Mouse (Mus musculus) testis, adult 10 weeks (tissue): ENCODE results near the gene Tex30. TPM values are rescaled to one million over a fixed set of nuclear protein-coding genes. Genes with fewer than 3 reads are reported as not detected.

Source experiments
- polyA plus RNA-seq: library from polyadenylated mRNA; stranded (reverse); fragments of 350-450 nt; fragmentation: Illumina TruSeq; extraction: RNeasy Lipid Tissue Mini Kit (QIAGEN cat#74804); gene quantifications from one replicate; pipeline ENCODE4 v1.2.3, GENCODE M21; 2014; ENCODE audit warnings: low read depth, low replicate concordance

Gene Tex30
- 564 TPM for polyA plus RNA-seq

DNA sequence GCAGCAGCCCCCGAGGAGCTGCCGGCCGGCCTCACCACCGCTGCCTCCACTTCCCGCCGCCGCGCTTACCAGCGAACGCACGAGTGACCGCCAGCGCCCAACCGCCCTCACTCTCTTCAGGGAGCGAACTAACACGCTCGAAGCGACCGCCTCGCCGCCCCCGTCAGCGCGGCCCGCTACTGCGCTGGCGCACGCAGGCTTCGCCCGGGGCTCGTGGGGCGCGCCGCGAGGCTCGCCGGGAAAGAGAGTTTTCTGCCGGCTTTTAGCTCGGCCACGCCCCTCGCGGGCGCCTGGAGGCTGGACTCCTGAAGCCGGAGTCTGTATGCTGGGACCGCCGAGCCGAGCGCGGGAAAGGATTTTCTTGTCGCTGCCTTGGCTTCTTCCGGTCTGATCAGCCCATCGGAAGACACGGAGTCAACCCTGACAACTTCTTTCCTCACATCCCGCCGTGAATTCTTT is at the start of gene Tex30:
Tex30 (minus strand) TSS at position 183 of the 459 bp plus-strand sequence.

DNA sequence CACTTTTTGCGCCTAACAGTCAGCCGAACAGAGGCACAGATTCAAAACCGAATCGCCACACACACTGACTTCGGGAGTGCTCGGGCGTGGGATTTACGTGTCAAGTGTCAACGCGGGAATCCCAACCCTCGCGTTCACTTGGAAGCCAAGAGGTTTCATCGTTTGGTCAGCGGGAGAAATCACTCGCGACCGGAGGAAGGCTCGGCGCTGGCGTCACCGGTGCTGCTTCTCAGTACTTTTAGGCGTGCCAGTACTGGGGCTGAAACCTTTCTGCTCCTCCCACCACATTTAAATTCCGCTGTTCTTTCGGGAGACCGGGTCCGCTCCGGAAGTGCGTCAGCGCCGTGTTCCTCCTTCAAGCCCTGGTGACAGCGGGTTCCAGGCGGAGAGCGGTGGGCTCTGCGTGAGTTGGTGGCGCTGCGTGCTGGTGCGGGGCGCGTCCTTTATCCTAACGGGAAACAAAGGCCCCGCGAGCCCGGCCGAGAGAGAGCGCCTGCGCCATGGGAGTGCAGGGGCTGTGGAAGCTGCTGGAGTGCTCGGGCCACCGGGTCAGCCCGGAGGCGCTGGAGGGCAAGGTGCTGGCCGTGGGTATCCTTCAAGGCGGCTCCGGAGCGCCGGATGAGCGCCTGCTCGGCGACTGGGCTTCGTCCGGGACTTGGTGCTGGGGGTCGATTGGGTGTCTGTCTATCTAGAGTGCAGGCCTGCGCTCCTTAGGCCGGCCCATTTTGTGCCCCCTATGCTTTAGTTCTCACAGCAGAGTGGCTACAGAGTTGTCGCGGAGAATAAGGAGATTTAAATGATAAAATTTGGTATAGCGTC is 45.5 kb upstream of the Tex30 start, which contains the start of gene Ercc5:
Ercc5 (plus strand) TSS at position 182 of the 819 bp plus-strand sequence.

DNA sequence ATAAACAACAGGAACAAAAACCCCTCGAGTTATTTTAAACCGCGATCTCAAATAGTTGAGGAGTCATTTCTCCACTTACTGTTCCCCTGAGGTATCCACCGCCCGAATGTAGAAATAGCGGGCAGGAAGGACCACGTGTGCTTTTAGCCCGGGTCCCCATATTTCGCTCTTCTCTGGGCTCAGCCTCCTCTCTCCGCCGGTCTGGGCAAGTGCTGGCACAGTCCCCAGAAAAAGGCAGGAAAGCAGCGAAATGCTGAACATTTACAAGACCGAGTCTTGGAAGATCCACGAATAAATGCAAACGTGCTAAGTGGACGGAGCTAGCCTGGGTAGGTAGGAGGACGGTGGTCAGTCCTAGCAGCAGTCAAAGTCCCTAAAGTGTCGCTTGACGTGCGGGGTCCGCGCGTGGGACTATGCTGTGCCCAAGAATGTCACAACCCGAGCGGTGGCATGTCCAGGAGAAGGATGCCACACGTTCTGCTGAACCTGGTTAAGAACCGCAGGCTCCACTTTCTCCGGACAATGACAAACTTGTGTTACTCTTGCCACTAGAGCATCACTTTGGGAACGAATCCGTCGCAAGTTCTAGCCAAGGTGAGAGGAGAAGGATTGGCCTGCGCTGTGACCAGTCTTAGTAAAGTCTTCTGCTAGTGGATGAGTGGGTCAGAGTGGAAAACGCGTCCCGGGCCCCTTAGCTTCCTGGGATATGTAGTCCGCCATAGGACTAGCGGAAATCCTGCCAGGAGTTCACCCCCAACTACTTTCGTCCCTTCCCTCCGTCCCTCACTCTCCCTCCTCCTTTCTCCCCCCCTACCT is 16.2 kb upstream of the Tex30 start, which contains the start of the genes Kdelc1 and Bivm:
Kdelc1 (minus strand) TSS at position 570 of the 816 bp plus-strand sequence.
Bivm (plus strand) TSS at position 719 of the 816 bp plus-strand sequence.

DNA sequence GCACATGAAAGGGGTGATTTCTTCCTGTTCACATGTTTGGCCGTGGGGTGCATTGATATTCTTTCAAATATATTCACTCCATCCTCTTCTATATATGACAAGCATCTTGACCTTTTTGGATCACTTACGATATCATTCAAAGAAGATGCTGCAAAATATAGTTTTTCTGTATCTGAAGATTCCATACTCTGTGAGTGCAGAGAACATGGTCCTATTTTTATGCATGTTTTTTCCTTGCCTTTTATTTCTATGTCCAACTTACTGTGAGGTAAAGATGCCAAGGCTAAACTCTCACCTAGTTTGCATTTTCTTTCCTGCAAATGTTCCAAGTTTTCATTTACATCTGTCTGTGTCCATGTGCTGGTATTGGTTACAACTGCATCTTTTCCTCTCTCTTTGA is 40.4 kb downstream of the Tex30 start, which contains the start of gene Gm8251:
Gm8251 (minus strand) TSS at position 101 of the 400 bp plus-strand sequence.

Other genes starting within 250 kb of the Tex30 start
- gene Tpp2, start 168.8 kb downstream of the Tex30 start, polyA plus RNA-seq, result 319 TPM
- not detected for gene Mettl21c, start 82.4 kb downstream of the Tex30 start, polyA plus RNA-seq
- gene Gm8251, start 40.5 kb downstream of the Tex30 start, polyA plus RNA-seq, result 86.4 TPM
- gene Kdelc1, start 16.4 kb upstream of the Tex30 start, polyA plus RNA-seq, result 6.2 TPM
- gene Bivm, start 16.5 kb upstream of the Tex30 start, polyA plus RNA-seq, result 7.6 TPM
- gene Ercc5, start 45.3 kb upstream of the Tex30 start, polyA plus RNA-seq, result 14.1 TPM
- not detected for gene Mettl21e, start 116.5 kb upstream of the Tex30 start, polyA plus RNA-seq